Mouse (Mus musculus): ENCODE measurements around the gene Rnf220. TPM values are rescaled to one million over a fixed set of nuclear protein-coding genes. Genes with fewer than 3 reads are reported as not detected.

The Rnf220 gene
- polyA plus RNA-seq, 1 experiment from 2014 or later, result 92.3 TPM

GRCm38 (mm10) chr4:117254672-117255071 lies 242.2 kb downstream of the Rnf220 start:
- Histone ChIP-seq H3K4me3 (ENCODE audit: low read depth, low read length) (no peak overlapping the region), H3K9ac (ENCODE audit: low read length) (no peak overlapping the region)
- no peak for ATAC-seq (replicated peaks; ENCODE audit: low FRiP score)

GRCm38 (mm10) chr4:117254017-117254627 lies 242.7 kb downstream of the Rnf220 start:
- no peaks in the 10 kb centered on the region for H3K27me3 ChIP-seq (ENCODE audit: control insufficient read depth, insufficient read depth, low read length)
- H3K27ac ChIP-seq (ENCODE audit: low read depth, low read length), result no peak overlapping the region
- no peak overlapping the region for H3K9ac ChIP-seq (ENCODE audit: low read length)
- ATAC-seq (replicated peaks; ENCODE audit: low FRiP score) (no peak), DNase-seq (ENCODE audit: low spot score) (no peak)
- H3K4me2 ChIP-seq (ENCODE audit: low read depth, low read length, severe bottlenecking), result no peak overlapping the region
- WGBS, result 66% methylated on average over 5 of the region's 5 CpGs
- H3K4me1 ChIP-seq (replicated peaks; ENCODE audit: control insufficient read depth, insufficient read depth, low read length), result no peaks in the 10 kb centered on the region; the same call in 1 of the 2 replicates
- no peaks in the 10 kb centered on the region for H3K9me3 ChIP-seq (ENCODE audit: control insufficient read depth, low read length)
- no peaks in the 10 kb centered on the region for H3K36me3 ChIP-seq (ENCODE audit: control insufficient read depth, insufficient read depth, low read length)
- no peak overlapping the region for H3K4me3 ChIP-seq (ENCODE audit: low read depth, low read length)

More at GRCm38 (mm10) chr4:117254672-117255071, 242.2 kb downstream of the Rnf220 start:
- DNase-seq (ENCODE audit: low spot score), result no peak
- H3K27ac ChIP-seq (ENCODE audit: low read depth, low read length), result no peak overlapping the region
- no peak overlapping the region for H3K4me2 ChIP-seq (ENCODE audit: low read depth, low read length, severe bottlenecking)
- H3K36me3 ChIP-seq (ENCODE audit: control insufficient read depth, insufficient read depth, low read length), result no peaks in the 10 kb centered on the region
- H3K9me3 ChIP-seq (ENCODE audit: control insufficient read depth, low read length), result no peaks in the 10 kb centered on the region
- no peaks in the 10 kb centered on the region for H3K27me3 ChIP-seq (ENCODE audit: control insufficient read depth, insufficient read depth, low read length)
- H3K4me1 ChIP-seq (replicated peaks; ENCODE audit: control insufficient read depth, insufficient read depth, low read length), result no peaks in the 10 kb centered on the region; the same call in 1 of the 2 replicates
- 49% methylated on average over 6 of the region's 6 CpGs for WGBS

GRCm38 (mm10) chr4:117253218-117254016 lies 243.4 kb downstream of the Rnf220 start:
- Histone ChIP-seq H3K9me3 (ENCODE audit: control insufficient read depth, low read length) (no peaks in the 10 kb centered on the region), H3K4me3 (ENCODE audit: low read depth, low read length) (no peak overlapping the region), H3K9ac (ENCODE audit: low read length) (no peak overlapping the region), H3K4me2 (ENCODE audit: low read depth, low read length, severe bottlenecking) (no peak overlapping the region), H3K36me3 (ENCODE audit: control insufficient read depth, insufficient read depth, low read length) (no peaks in the 10 kb centered on the region), H3K27me3 (ENCODE audit: control insufficient read depth, insufficient read depth, low read length) (no peaks in the 10 kb centered on the region), H3K4me1 (replicated peaks; ENCODE audit: control insufficient read depth, insufficient read depth, low read length) (no peaks in the 10 kb centered on the region; the same call in 1 of the 2 replicates), H3K27ac (ENCODE audit: low read depth, low read length) (no peak overlapping the region)
- no peak for ATAC-seq (replicated peaks; ENCODE audit: low FRiP score)
- WGBS, result 70% methylated on average over 12 of the region's 12 CpGs
- DNase-seq (ENCODE audit: low spot score), result no peak

- DNase-seq (ENCODE audit: low spot score) (no peak), ATAC-seq (replicated peaks; ENCODE audit: low FRiP score) (no peak)
- Histone ChIP-seq H3K27ac (ENCODE audit: low read depth, low read length) (no peak overlapping the region), H3K9me3 (ENCODE audit: control insufficient read depth, low read length) (no peaks in the 10 kb centered on the region), H3K4me1 (replicated peaks; ENCODE audit: control insufficient read depth, insufficient read depth, low read length) (no peaks in the 10 kb centered on the region; the same call in 1 of the 2 replicates), H3K4me3 (ENCODE audit: low read depth, low read length) (no peak overlapping the region), H3K9ac (ENCODE audit: low read length) (no peak overlapping the region), H3K27me3 (ENCODE audit: control insufficient read depth, insufficient read depth, low read length) (no peaks in the 10 kb centered on the region), H3K36me3 (ENCODE audit: control insufficient read depth, insufficient read depth, low read length) (no peaks in the 10 kb centered on the region), H3K4me2 (ENCODE audit: low read depth, low read length, severe bottlenecking) (no peak overlapping the region)
- 87% methylated on average over 5 of the region's 5 CpGs for WGBS
Measured at GRCm38 (mm10) chr4:117252755-117253154, 244.1 kb downstream of the Rnf220 start.

- ATAC-seq (replicated peaks; ENCODE audit: low FRiP score) (peak; percentile 31; the same call in 1 of the 2 replicates), DNase-seq (ENCODE audit: low spot score) (no peak)
- Histone ChIP-seq H3K9me3 (ENCODE audit: control insufficient read depth, low read length) (no peaks in the 10 kb centered on the region), H3K27ac (ENCODE audit: low read depth, low read length) (peak overlapping the region; percentile 25), H3K27me3 (ENCODE audit: control insufficient read depth, insufficient read depth, low read length) (no peaks in the 10 kb centered on the region), H3K4me3 (ENCODE audit: low read depth, low read length) (peak overlapping the region; percentile 53), H3K9ac (ENCODE audit: low read length) (peak overlapping the region; percentile 46), H3K36me3 (ENCODE audit: control insufficient read depth, insufficient read depth, low read length) (no peaks in the 10 kb centered on the region), H3K4me2 (ENCODE audit: low read depth, low read length, severe bottlenecking) (peak overlapping the region; percentile 52), H3K4me1 (replicated peaks; ENCODE audit: control insufficient read depth, insufficient read depth, low read length) (no peaks in the 10 kb centered on the region; the same call in 1 of the 2 replicates)
- 23% methylated on average over 5 of the region's 5 CpGs for WGBS
Measured at GRCm38 (mm10) chr4:117252351-117252750, 244.5 kb downstream of the Rnf220 start.

GRCm38 (mm10) chr4:117251801-117252316 lies 245.0 kb downstream of the Rnf220 start, which contains the start of the genes Tmem53 and Armh1:
Gene Tmem53, plus strand, starts transcription at chr4:117251951.
Gene Armh1, minus strand, starts transcription at chr4:117252125.
- H3K9ac ChIP-seq (ENCODE audit: low read length), result peak within 1 kb of the TSS; percentile 46
- peak within 1 kb of the TSS; percentile 52 for H3K4me2 ChIP-seq (ENCODE audit: low read depth, low read length, severe bottlenecking)
- peak within 1 kb of the TSS; percentile 53 for H3K4me3 ChIP-seq (ENCODE audit: low read depth, low read length)
- H3K27ac ChIP-seq (ENCODE audit: low read depth, low read length), result peak within 1 kb of the TSS; percentile 25
- DNase-seq (ENCODE audit: low spot score) (peak; percentile 97), ATAC-seq (replicated peaks; ENCODE audit: low FRiP score) (peak; percentile 99)
- no peaks in the 10 kb centered on the region for H3K36me3 ChIP-seq (ENCODE audit: control insufficient read depth, insufficient read depth, low read length)
- no peaks in the 10 kb centered on the region for H3K9me3 ChIP-seq (ENCODE audit: control insufficient read depth, low read length)
- 0% methylated on average over 43 of the region's 43 CpGs for WGBS
- H3K4me1 ChIP-seq (replicated peaks; ENCODE audit: control insufficient read depth, insufficient read depth, low read length), result no peaks in the 10 kb centered on the region; the same call in 1 of the 2 replicates
- H3K27me3 ChIP-seq (ENCODE audit: control insufficient read depth, insufficient read depth, low read length), result no peaks in the 10 kb centered on the region

GRCm38 (mm10) chr4:117250982-117251381 lies 245.9 kb downstream of the Rnf220 start:
- H3K27ac ChIP-seq (ENCODE audit: low read depth, low read length), result no peak overlapping the region
- ATAC-seq (replicated peaks; ENCODE audit: low FRiP score) (no peak), DNase-seq (ENCODE audit: low spot score) (no peak)
- H3K9me3 ChIP-seq (ENCODE audit: control insufficient read depth, low read length), result no peaks in the 10 kb centered on the region
- H3K4me2 ChIP-seq (ENCODE audit: low read depth, low read length, severe bottlenecking), result peak overlapping the region; percentile 52; the same call in 1 of the 2 replicates
- H3K27me3 ChIP-seq (ENCODE audit: control insufficient read depth, insufficient read depth, low read length), result no peaks in the 10 kb centered on the region
- H3K9ac ChIP-seq (ENCODE audit: low read length), result no peak overlapping the region
- H3K36me3 ChIP-seq (ENCODE audit: control insufficient read depth, insufficient read depth, low read length), result no peaks in the 10 kb centered on the region
- no peaks in the 10 kb centered on the region; the same call in 1 of the 2 replicates for H3K4me1 ChIP-seq (replicated peaks; ENCODE audit: control insufficient read depth, insufficient read depth, low read length)
- WGBS, result 86% methylated on average over 1 of the region's 1 CpGs
- no peak overlapping the region; the same call in 1 of the 2 replicates for H3K4me3 ChIP-seq (ENCODE audit: low read depth, low read length)

- ATAC-seq (replicated peaks; ENCODE audit: low FRiP score) (no peak), DNase-seq (ENCODE audit: low spot score) (no peak)
- Histone ChIP-seq H3K27ac (ENCODE audit: low read depth, low read length) (no peak overlapping the region), H3K9me3 (ENCODE audit: control insufficient read depth, low read length) (no peaks in the 10 kb centered on the region), H3K4me1 (replicated peaks; ENCODE audit: control insufficient read depth, insufficient read depth, low read length) (no peaks in the 10 kb centered on the region), H3K27me3 (ENCODE audit: control insufficient read depth, insufficient read depth, low read length) (no peaks in the 10 kb centered on the region), H3K9ac (ENCODE audit: low read length) (no peak overlapping the region), H3K4me2 (ENCODE audit: low read depth, low read length, severe bottlenecking) (no peak overlapping the region), H3K36me3 (ENCODE audit: control insufficient read depth, insufficient read depth, low read length) (no peaks in the 10 kb centered on the region), H3K4me3 (ENCODE audit: low read depth, low read length) (no peak overlapping the region)
- 91% methylated on average over 6 of the region's 6 CpGs for WGBS
Measured at GRCm38 (mm10) chr4:117240867-117241266, 256.0 kb downstream of the Rnf220 start.
